Mouse (Mus musculus) cerebellum, adult 2 months (tissue): ENCODE data around the gene Msantd1.

Experiments
- CTCF ChIP-seq: fragments of 200-500 bp; IDR thresholded peaks from 2 replicates; pipeline ENCODE4 v1.5.1; 2011; ENCODE audit warnings: low read depth, mild to moderate bottlenecking, control low read depth, low read length, moderate library complexity, borderline replicate concordance; ENCODE audit not compliant: insufficient read depth
- POLR2A ChIP-seq: fragments of 200-500 bp; IDR thresholded peaks from 2 replicates; pipeline ENCODE4 v1.6.1; 2011; ENCODE audit warnings: low read length, control low read depth, borderline replicate concordance; ENCODE audit not compliant: insufficient read depth

GRCm38 (mm10) chr5:34965531-34965930 is 57.7 kb downstream of the Msantd1 start:
- TF ChIP-seq CTCF (no peak), POLR2A (no peak)
